Mouse (Mus musculus) thymus, adult 2 months (tissue): ENCODE data around the gene Ddx39b.

Source experiments
- CTCF ChIP-seq: fragments of 200-500 bp; IDR thresholded peaks from 2 replicates; pipeline ENCODE4 v1.5.1; 2012; ENCODE audit warnings: mild to moderate bottlenecking, control low read depth, low read length, moderate library complexity, borderline replicate concordance; ENCODE audit not compliant: control insufficient read depth, poor library complexity, insufficient read depth; ENCODE audit errors: extremely low read depth
- POLR2A ChIP-seq: fragments of 200-500 bp; IDR thresholded peaks from 2 replicates; pipeline ENCODE4 v1.6.1; 2012; ENCODE audit warnings: mild to moderate bottlenecking, low read length, control low read depth, moderate library complexity; ENCODE audit not compliant: control insufficient read depth, poor library complexity, insufficient read depth; ENCODE audit errors: extremely low read depth

GRCm38 (mm10) chr17:35205380-35205769, 36.2 kb upstream of the Ddx39b start:
- TF ChIP-seq POLR2A (no peak), CTCF (no peak)
